Mouse (Mus musculus) natural killer cell, adult 2 months (primary cell): ENCODE measurements around the gene Rtn4rl1.

Source experiments
- DNase-seq, 2 experiments: peaks; one replicate each; pipeline ENCODE4 v3.0.0; 2022; ENCODE audit warnings: low spot score in 2 of 2

Rtn4rl1 gene

GRCm38 (mm10) chr11:75212876-75213275 is 19.3 kb downstream of the Rtn4rl1 start:
- no peak for DNase-seq

- no peak for DNase-seq
These were observed 19.9 kb downstream of the Rtn4rl1 start for GRCm38 (mm10) chr11:75213372-75214080.

DNA sequence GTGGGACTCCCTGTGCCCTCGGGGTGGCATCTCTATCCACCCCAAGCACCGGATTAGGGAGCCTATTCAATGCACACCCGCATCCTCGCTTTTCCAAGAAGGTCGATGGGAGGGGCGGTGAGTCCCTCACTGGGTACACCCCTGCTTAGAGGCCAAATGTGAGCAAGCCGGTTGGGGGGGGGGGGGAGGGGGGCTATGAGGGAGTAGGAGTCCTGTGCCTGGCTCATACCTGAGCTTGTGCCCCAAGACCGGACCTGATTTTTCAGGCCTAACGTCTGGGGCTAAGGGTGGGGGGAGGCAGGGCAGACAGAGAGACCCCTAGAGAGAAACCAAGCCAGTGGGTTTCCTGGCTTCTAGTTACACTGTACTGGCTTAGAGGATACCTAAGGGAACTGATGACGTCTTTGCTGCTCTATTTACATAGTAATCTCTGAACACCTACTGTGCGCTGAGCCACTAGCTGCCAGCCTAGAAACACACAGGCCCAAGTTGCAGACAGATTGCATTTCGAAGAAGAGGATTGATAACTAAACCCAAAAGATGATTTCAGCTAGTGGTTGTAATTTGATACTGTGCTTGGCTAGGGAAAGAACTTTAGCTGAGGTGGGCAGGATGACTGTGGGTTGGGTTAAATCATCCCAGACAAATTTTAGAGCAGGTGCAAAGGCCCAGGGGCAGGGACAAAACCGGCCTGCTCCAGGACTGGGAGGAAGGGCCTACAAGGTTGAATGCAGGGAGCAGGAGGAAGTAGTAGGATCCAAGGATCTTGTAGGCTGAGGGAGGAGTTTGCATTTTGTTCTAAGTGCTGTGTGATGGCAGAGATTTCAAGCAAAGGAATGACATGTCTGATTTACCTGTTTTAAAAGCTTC is 20.7 kb downstream of the Rtn4rl1 start:
- no peak for DNase-seq

- no peak for DNase-seq
These were observed 26.5 kb downstream of the Rtn4rl1 start for GRCm38 (mm10) chr11:75220115-75220514.

DNA sequence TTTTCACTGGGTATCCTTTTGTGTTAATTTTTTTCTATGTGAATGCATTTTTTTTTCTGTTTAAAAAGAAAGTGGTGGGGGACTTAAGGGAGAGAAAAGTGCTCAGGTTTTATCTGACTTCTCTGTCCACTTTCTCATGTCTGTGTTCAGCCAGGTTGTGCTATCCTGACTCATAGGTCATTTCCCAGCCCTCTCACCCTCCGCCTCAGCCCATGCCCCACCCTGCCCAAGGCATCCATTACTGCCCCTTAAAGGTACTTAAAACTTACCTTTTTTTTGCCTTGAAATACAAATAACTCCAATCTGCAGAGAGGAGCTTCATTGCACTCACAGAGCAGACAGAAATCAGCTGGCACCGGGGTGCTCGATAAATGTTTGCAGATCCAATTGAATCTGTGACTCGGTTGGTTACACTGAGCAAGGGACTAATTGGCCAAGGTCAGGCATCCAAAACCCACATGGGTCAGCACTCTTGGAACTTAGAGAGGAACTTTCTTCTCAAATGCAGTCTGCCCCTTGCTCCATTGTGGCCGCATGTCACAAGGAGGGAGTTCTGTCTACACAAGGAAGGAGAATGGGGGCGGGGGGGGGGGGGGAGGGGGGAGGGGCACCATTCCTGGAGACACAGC is 27.0 kb downstream of the Rtn4rl1 start:
- no peak for DNase-seq

GRCm38 (mm10) chr11:75224062-75224461 is 30.5 kb downstream of the Rtn4rl1 start:
- no peak for DNase-seq

- no peak for DNase-seq
These were observed 31.3 kb downstream of the Rtn4rl1 start for GRCm38 (mm10) chr11:75224835-75225234.

DNA sequence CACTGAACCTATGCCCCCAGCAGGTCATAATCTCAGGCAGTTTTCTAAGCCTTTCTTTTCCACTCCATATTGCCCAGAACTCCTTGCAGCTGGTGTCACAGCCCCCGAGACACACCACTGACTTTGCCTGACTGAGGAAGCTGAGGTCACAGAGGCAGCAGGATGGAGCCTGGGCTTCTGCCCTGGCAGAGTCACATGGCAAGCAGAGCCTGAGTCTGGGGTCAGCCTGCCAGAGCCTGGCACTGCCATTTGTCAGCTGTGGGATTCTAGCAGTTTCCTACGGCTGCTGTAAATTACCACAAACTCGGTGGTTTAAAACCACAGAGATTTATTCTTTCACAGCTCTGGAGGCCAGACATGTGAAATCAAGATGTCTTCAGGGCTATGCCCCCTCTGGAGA is 34.0 kb downstream of the Rtn4rl1 start:
- DNase-seq: no peak

GRCm38 (mm10) chr11:75229289-75229688 is 35.7 kb downstream of the Rtn4rl1 start:
- DNase-seq: no peak

DNA sequence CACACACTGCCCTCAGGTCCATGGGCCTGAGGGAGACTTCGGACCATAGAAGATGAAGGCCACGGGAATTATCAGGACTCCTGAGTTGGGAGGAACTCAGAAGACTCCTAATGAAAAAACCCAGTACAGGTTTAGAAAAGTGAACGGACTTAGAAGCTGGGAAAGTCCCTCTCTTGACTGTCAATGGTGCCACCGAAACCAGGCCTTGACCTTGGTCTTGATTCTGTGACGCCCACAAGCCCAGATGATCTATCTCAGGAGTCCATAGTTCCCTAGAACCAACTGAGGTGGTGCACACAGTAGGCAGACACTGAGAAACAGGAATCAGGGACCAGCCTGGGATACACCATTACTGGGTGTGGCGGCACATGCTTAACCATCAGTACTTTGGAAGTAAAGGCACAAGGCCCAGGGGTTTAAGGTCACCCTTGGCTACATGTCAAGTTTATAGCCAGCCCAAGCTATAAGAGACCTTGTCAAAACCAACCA is 36.7 kb downstream of the Rtn4rl1 start:
- no peak for DNase-seq

GRCm38 (mm10) chr11:75231756-75232155 is 38.2 kb downstream of the Rtn4rl1 start:
- peak; percentile 38 to 57 for DNase-seq

DNA sequence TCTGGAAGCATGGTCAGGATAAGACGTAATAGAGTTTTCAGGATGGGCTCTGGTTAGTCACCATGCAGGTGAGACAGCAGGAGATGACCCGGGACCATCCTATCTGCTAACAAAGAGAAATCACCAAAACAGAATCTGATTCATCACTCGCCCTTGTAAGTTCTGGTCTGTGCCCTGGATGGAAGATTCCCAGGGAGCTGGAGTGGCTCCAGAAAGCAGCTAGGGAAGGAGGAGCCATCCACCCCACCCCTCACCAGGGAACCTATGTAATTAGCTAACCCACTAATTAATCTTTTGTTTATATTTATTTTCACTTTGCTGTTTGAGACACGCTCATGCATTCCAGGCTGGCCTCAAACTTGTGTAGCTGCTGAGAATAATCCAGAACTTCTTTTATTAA is 38.9 kb downstream of the Rtn4rl1 start:
- no peak for DNase-seq

- no peak for DNase-seq
These were observed 41.2 kb downstream of the Rtn4rl1 start for GRCm38 (mm10) chr11:75234745-75235144.

DNA sequence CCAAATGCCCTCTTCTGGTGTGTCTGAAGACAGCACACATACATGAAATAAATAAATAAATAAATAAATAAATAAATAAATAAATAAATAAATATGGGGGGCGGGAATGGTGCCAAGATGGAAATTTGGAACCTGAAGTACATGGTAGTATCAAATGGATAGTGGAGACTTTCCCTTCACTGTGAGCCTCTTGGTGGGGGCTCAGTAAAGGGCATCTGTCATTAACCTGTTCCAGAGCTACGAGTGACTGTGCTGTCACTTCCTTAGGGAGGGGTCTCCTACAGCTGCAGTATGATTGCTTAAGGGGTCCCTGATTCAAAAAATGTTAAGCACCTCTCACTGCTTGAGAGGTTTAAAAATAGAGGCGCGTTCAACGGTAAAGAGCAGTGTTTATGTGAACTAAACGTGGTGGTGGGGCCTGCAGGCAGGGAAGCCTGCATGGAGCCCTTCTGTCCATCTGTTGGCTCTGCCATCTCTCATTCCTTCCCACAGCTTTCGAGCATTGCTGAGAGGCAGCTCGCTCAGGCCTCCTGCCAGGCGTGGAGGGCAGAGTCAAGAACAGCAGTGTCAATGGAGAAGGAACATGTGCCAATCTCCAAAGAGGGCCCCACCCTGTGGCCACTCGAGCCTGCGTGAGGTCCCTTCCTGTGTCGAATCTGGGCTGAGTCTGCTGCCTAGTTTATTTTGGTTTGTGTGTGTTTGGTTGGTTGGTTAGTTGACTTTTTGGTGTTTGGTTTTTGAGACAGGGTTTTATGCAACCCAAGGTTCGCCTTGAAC is 46.8 kb downstream of the Rtn4rl1 start:
- DNase-seq: peak; percentile 14 to 34

DNA sequence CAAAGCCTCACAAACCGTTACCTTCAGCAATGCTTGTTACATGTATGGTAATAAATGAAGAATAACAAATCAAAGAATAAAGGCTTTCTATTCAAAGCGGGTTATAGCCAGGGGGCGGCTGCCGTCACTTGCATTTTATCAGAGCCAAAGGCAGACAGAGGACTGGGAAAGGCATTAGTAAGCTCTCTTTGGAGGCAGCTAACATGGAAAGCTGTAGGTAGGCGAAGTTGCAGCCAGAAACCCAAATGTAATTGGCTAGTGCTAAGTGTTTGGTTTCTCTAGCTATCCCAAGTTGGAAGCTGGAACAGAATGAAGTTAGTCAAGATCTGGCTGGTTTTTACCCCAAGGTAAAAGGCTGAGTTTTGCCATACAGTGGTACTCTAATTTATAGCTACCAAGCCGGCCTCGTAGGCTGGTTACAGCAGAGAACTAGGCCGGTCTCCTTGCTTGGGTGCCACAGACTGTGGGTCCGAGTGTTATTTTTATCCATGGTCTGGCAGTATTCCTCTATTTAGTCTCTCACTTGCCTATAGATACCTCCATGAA is 49.2 kb downstream of the Rtn4rl1 start:
- DNase-seq: no peak

- no peak for DNase-seq
These were observed 51.0 kb downstream of the Rtn4rl1 start for GRCm38 (mm10) chr11:75244368-75245275.

GRCm38 (mm10) chr11:75245372-75246330 is 52.1 kb downstream of the Rtn4rl1 start:
- DNase-seq: peak in 1 of 2 experiments; percentile 33

DNA sequence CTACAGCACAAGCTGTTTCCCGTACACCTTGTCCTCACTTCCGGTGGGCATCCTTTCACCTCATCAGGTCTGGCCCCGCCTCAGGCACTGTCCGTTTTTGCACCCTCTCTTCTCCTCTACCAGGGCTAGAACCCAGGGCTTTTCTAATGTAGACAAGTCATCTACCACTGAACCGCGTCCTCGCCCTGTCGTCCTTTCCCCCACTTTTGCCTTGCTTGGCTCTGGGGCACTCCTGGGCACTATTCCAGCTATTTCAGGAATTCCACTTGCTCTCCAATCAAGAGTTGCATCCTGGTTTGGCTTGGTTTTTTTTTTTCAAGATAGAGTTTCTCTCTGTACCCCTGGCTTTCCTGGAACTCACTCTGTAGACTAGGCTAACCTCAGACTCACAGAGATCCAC is 53.0 kb downstream of the Rtn4rl1 start:
- DNase-seq: no peak

- DNase-seq: no peak
These were observed 53.7 kb downstream of the Rtn4rl1 start for GRCm38 (mm10) chr11:75247137-75247730.
